In genomic region chr10:93517754-93518153, GRCm38 (mm10) we compare ENCODE assay signal across 28 mouse cellular contexts. TPM values are rescaled to one million over a fixed set of nuclear protein-coding genes. Genes with fewer than 3 reads are reported as not detected.
DNase-seq lines count a peak whose midpoint lies in the region; ATAC-seq and TF ChIP-seq lines count a peak whose summit lies in the region.
"Had no signal": no experiment of that assay in that cellular context is flagged by ENCODE, and none has a peak within 500 bp of the region (broad histone marks: within the 10 kb centered on the region; RNA-seq: fewer than 3 reads in every experiment).

No protein-coding gene starts in this region.

- H3K9ac ChIP-seq in liver, embryonic 15.5 days, result no peak overlapping the region
- no peak overlapping the region for H3K9ac ChIP-seq in stomach, postnatal 0 days (ENCODE audit: low read length)
- H3K9ac ChIP-seq: embryonic facial prominence, embryonic 15.5 days; heart, embryonic 12.5 days; hindbrain, embryonic 13.5 days; kidney, embryonic 15.5 days; limb, embryonic 13.5 days; midbrain, embryonic 15.5 days; neural tube, embryonic 13.5 days had no signal

- peak; percentile 14 for DNase-seq in heart, adult 11 months
- no peak for DNase-seq in heart, postnatal 36 days
- peak; percentile 24 for DNase-seq in liver
- peak; percentile 15 for DNase-seq in stomach, postnatal 0 days (ENCODE audit: low spot score)
- no peak for DNase-seq in Muller cell, postnatal 12 days (ENCODE audit: inconsistent ontology term)
- no peak for DNase-seq in natural killer cell, adult 2 months (ENCODE audit: low spot score in 2 of 2)
- DNase-seq: adrenal gland, postnatal 25 days; cerebellum, adult 8-10 months; cerebellum, postnatal 36 days; gastrocnemius, postnatal 10 days; heart, postnatal 10 days; kidney, postnatal 36 days; layer of hippocampus, postnatal 36 days; retina, postnatal 1 day; thymus, adult 2 months had no signal

- no peak for TF ChIP-seq CTCF in stomach, postnatal 0 days (IDR thresholded peaks at IDR 0.05; ENCODE audit: low read depth)

- no peaks in the 10 kb centered on the region for H3K9me3 ChIP-seq in liver, embryonic 15.5 days (replicated peaks)
- no peaks in the 10 kb centered on the region for H3K9me3 ChIP-seq in stomach, postnatal 0 days (ENCODE audit: control insufficient read depth, low read length)
- H3K9me3 ChIP-seq: embryonic facial prominence, embryonic 15.5 days; heart, embryonic 12.5 days; hindbrain, embryonic 13.5 days; kidney, embryonic 15.5 days; limb, embryonic 13.5 days; midbrain, embryonic 15.5 days; neural tube, embryonic 13.5 days had no signal

- TF ChIP-seq EP300 in stomach, postnatal 0 days (optimal IDR thresholded peaks at IDR 0.05), result no peak

- peak overlapping the region; percentile 34 for H3K27ac ChIP-seq in liver, embryonic 15.5 days (replicated peaks)
- H3K27ac ChIP-seq in stomach, postnatal 0 days (replicated peaks), result no peak overlapping the region
- H3K27ac ChIP-seq: embryonic facial prominence, embryonic 15.5 days; hindbrain, embryonic 13.5 days; kidney, embryonic 15.5 days; limb, embryonic 13.5 days; macrophage; midbrain, embryonic 15.5 days; neural tube, embryonic 13.5 days had no signal

- H3K4me3 ChIP-seq in liver, embryonic 15.5 days (replicated peaks), result no peak overlapping the region
- H3K4me3 ChIP-seq in stomach, postnatal 0 days (ENCODE audit: low read depth, low read length), result no peak overlapping the region
- H3K4me3 ChIP-seq: embryonic facial prominence, embryonic 15.5 days; heart, embryonic 12.5 days; hindbrain, embryonic 13.5 days; kidney, embryonic 15.5 days; limb, embryonic 13.5 days; midbrain, embryonic 15.5 days; neural tube, embryonic 13.5 days had no signal

- H3K4me1 ChIP-seq in liver, embryonic 15.5 days (replicated peaks), result 0 out of 2 replicates have a peak, but pooled peaks cover 5% of the 10 kb centered on the region
- no peaks in the 10 kb centered on the region for H3K4me1 ChIP-seq in stomach, postnatal 0 days (replicated peaks; ENCODE audit: control insufficient read depth, insufficient read depth)
- H3K4me1 ChIP-seq: embryonic facial prominence, embryonic 15.5 days; heart, embryonic 12.5 days; kidney, embryonic 15.5 days; limb, embryonic 13.5 days; midbrain, embryonic 15.5 days; neural tube, embryonic 13.5 days had no signal

- intact Hi-C loops in heart, postnatal 36 days (cut with DNase I), result no loop called here

- no peaks in the 10 kb centered on the region for H3K36me3 ChIP-seq in liver, embryonic 15.5 days (replicated peaks)
- no peaks in the 10 kb centered on the region for H3K36me3 ChIP-seq in stomach, postnatal 0 days (ENCODE audit: control insufficient read depth, insufficient read depth, low read length)
- H3K36me3 ChIP-seq: embryonic facial prominence, embryonic 15.5 days; heart, embryonic 12.5 days; hindbrain, embryonic 13.5 days; kidney, embryonic 15.5 days; limb, embryonic 13.5 days; midbrain, embryonic 15.5 days; neural tube, embryonic 13.5 days had no signal

- no peak overlapping the region for H3K4me2 ChIP-seq in liver, embryonic 15.5 days
- no peak overlapping the region for H3K4me2 ChIP-seq in stomach, postnatal 0 days (replicated peaks; ENCODE audit: low read depth)
- H3K4me2 ChIP-seq: embryonic facial prominence, embryonic 15.5 days; heart, embryonic 12.5 days; hindbrain, embryonic 13.5 days; kidney, embryonic 15.5 days; limb, embryonic 13.5 days; midbrain, embryonic 15.5 days; neural tube, embryonic 13.5 days had no signal

- WGBS in liver, embryonic 15.5 days (ENCODE audit: insufficient replicate concordance), result 26% methylated on average over 4 of the region's 4 CpGs
- 13% methylated on average over 4 of the region's 4 CpGs for WGBS in stomach, postnatal 0 days

- ATAC-seq in liver, embryonic 15.5 days (ENCODE audit: insufficient read depth), result peak; percentile 70
- no peak for ATAC-seq in stomach, postnatal 0 days (ENCODE audit: low FRiP score, low TSS enrichment)
- ATAC-seq in activated CD4-positive, CD25-positive, alpha-beta regulatory T cell, adult 4 months, result no peak
- ATAC-seq: forebrain, embryonic 16.5 days; inflammation-experienced regulatory T-cells, adult 6 months; midbrain, embryonic 15.5 days had no signal

- no peaks in the 10 kb centered on the region for H3K27me3 ChIP-seq in liver, embryonic 15.5 days
- no peaks in the 10 kb centered on the region for H3K27me3 ChIP-seq in stomach, postnatal 0 days (ENCODE audit: control insufficient read depth, insufficient read depth, low read length)
- H3K27me3 ChIP-seq: embryonic facial prominence, embryonic 15.5 days; heart, embryonic 12.5 days; hindbrain, embryonic 13.5 days; kidney, embryonic 15.5 days; limb, embryonic 13.5 days; midbrain, embryonic 15.5 days; neural tube, embryonic 13.5 days had no signal

RNA-seq across cellular contexts. Expression of gene Amdhd1, which starts 22.1 kb away (rescaled TPM):
- total RNA-seq in heart, postnatal 36 days (2021), result not detected
- polyA plus RNA-seq in liver, embryonic 15.5 days (2015; fragmentation: Nextera tagmentation; extraction: Ambion mirVana), result 15.6 and 18.4 TPM in 2 replicates
- 0.28 and 0.45 TPM in 2 replicates for polyA plus RNA-seq in stomach, postnatal 0 days (2015; fragmentation: Nextera tagmentation; extraction: Ambion mirVana)
- 1 to 10 TPM in 1 of 2 experiments, under 1 TPM in 1; 0.63 to 1.7 TPM for polyA plus RNA-seq in activated CD4-positive, CD25-positive, alpha-beta regulatory T cell, adult 4 months (2017; shearing (Covaris generic))
- total RNA-seq: adrenal gland, postnatal 25 days; granulocyte monocyte progenitor cell, adult 5-6 weeks had no signal
- polyA plus RNA-seq: neural tube, embryonic 13.5 days had no signal

RNA-seq across cellular contexts. Expression of gene Ccdc38, which starts 22.7 kb away (rescaled TPM):
- not detected for total RNA-seq in heart, postnatal 36 days (2021)
- polyA plus RNA-seq in liver, embryonic 15.5 days (2015; fragmentation: Nextera tagmentation; extraction: Ambion mirVana), result 0.08 TPM in 2 replicates
- polyA plus RNA-seq in stomach, postnatal 0 days (2015; fragmentation: Nextera tagmentation; extraction: Ambion mirVana), result 0.16 and 0.45 TPM in 2 replicates
- polyA plus RNA-seq in activated CD4-positive, CD25-positive, alpha-beta regulatory T cell, adult 4 months (2017; shearing (Covaris generic)), result 1 to 10 TPM; 1.5 to 4.2 TPM
- total RNA-seq: adrenal gland, postnatal 25 days; heart, postnatal 10 days; layer of hippocampus, postnatal 36 days had no signal
- polyA plus RNA-seq: macrophage had no signal

RNA-seq across cellular contexts. Expression of gene Hal, which starts 29.2 kb away (rescaled TPM):
- total RNA-seq in heart, postnatal 36 days (2021), result under 1 TPM; 0.14 to 0.41 TPM
- 7.7 and 8.1 TPM in 2 replicates for polyA plus RNA-seq in liver, embryonic 15.5 days (2015; fragmentation: Nextera tagmentation; extraction: Ambion mirVana)
- polyA plus RNA-seq in stomach, postnatal 0 days (2015; fragmentation: Nextera tagmentation; extraction: Ambion mirVana), result 0.47 and 0.81 TPM in 2 replicates
- 1 to 10 TPM in 1 of 2 experiments, not detected in 1; 1.5 TPM for polyA plus RNA-seq in activated CD4-positive, CD25-positive, alpha-beta regulatory T cell, adult 4 months (2017; shearing (Covaris generic))
- total RNA-seq: heart, postnatal 10 days had no signal
- polyA plus RNA-seq: heart, embryonic 12.5 days; hindbrain, embryonic 13.5 days; neural tube, embryonic 13.5 days had no signal

Comparison
In these comparisons a context has a peak if more than half of its experiments do, and no peak if none do; other contexts are left out.
1. DNase-seq: peak in heart, adult 11 months (single experiment), liver (single experiment) and stomach, postnatal 0 days (single experiment); none in heart, postnatal 36 days (0 of 2), Muller cell, postnatal 12 days (single experiment) and natural killer cell, adult 2 months (0 of 2).